Mouse (Mus musculus): ENCODE results near the gene Tns2. TPM values are rescaled to one million over a fixed set of nuclear protein-coding genes. Genes with fewer than 3 reads are reported as not detected.

Tns2 gene
- total RNA-seq, 4 experiments from 2014 or later: 22.4 to 26.9 (median 24.8) TPM

DNA sequence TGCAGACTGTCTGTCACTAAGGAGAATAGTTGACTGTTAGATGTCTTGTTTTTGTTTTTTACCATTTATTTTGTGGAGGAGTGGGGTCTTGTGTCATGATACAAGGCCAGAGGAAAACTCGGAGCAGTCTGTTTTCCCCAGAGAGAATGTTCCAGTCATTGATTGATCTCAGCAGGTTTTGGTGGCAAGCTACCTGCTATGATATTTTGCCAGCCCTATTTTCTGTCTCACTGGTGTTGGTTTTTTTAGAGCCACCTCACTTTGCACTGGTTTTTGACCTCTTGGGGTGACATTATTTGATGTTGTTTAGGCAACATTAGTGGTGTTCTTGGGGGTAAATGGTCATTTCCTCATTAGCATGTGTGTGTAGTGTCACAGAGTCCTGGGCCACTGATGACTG is 8.5 kb upstream of the Tns2 start:
- no peak for DNase-seq (ENCODE audit: low spot score in 2 of 2)

GRCm38 (mm10) chr15:102092222-102092621 is 8.0 kb upstream of the Tns2 start:
- no peak for DNase-seq (ENCODE audit: low spot score in 2 of 2)

DNA sequence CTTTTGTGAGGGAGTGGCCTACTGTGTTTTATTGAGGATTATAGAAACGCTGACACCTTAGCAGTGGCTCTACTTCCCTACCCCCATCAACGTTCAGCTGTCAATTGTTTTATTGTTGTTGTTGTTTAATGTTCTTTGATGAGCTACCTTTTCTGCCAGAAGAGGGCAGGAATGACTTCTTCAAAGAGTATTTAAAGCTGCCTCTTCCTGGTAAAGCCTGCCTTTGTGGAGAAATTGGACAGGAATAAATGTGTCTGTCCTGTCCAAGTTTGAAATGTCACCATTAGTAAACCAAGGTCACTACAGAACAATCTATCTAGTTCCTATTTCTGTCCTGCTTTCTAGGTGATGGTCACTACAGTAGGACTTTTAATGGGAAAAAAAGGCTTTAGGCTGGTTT is 6.1 kb upstream of the Tns2 start:
- DNase-seq (ENCODE audit: low spot score in 2 of 2): no peak

DNA sequence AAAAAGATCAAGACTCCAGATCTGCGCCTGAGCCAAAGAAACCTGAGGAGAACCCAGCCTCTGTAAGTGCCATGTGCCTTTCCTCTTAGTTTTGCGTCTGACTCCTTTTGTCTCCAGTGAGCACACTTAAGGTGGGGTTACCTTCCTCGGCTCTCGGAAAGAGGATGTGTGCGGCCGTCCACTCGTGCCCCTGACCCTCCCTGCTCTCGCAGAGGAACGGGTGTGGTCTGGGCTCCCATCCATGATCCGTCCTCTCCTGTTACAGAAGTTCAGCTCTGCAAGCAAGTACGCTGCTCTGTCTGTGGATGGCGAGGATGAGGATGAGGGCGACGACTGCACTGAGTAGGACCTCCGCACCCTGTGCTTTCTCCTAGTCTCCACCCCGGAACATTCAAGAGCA is 5.2 kb upstream of the Tns2 start:
- DNase-seq (ENCODE audit: low spot score in 2 of 2): no peak

GRCm38 (mm10) chr15:102097147-102097915 is 2.9 kb upstream of the Tns2 start:
- no peak for DNase-seq (ENCODE audit: low spot score in 2 of 2)

- no peak for DNase-seq (ENCODE audit: low spot score in 2 of 2)
These were observed 2.1 kb upstream of the Tns2 start for GRCm38 (mm10) chr15:102097991-102098555.

- no peak for DNase-seq (ENCODE audit: low spot score in 2 of 2)
These were observed 953 bp upstream of the Tns2 start for GRCm38 (mm10) chr15:102099260-102099659.

DNA sequence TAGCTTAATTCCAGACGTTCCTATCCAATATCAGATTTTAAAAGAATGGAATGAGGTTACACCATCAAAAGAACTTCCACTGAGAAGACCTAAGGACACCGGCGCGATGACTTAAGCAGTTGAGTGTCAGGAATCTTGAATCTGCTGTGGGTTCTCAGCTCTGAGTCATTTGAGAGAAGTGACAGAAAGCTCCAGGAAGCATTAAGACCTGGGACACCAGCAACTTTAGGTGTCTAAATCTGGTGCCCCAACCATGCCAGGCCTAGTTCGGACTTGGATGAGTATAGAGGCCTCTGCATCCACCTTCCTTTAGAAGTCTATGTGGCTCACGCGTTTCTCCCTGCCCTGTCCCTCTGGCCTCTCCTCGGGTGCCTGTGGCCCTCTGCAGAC is 447 bp upstream of the Tns2 start:
- no peak for DNase-seq (ENCODE audit: low spot score in 2 of 2)

GRCm38 (mm10) chr15:102100996-102101671 is 921 bp downstream of the Tns2 start:
- no peak for DNase-seq (ENCODE audit: low spot score in 2 of 2)

DNA sequence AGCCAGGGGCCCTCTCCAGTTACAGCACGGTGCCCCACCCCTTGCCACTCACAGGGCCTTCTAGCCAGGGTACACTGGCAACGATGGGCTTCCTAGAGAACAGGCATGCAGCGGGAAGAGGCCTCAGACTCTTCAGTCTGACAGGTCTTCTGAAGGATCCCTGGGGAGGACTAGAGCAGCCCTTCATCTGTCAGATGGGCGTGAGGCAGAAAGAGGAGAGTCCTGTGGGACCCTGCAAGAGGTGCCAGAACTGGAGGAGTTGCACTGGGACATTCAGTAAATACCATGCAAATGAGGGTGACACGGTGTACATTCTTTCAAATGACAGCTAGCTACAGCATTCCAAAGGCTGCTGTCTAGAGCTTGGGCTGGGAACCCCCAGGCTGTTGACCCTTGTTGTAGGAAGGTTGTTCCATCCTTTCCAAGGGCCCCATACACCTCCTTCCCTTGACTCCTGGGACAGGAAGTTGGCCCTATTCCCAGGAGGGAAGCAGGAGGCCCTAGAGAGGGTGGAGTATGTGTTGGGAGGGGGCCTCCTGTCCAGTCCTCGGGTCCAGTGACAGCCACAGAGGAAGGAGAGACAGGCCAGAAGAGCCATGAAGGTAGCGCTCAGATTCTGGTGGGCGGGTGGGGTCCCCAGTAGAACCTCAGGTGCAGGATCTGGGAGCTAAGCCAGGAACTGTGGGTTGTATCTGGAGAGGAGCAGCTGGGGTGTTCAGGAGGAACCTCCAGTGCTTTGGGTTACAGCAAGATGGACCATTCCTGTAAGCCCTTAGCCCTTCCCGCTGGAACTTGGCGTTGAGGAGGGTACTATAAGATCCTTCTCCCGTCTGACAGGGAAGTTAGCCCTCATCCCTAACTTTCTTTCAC is 1.7 kb downstream of the Tns2 start:
- no peak for DNase-seq (ENCODE audit: low spot score in 2 of 2)

DNA sequence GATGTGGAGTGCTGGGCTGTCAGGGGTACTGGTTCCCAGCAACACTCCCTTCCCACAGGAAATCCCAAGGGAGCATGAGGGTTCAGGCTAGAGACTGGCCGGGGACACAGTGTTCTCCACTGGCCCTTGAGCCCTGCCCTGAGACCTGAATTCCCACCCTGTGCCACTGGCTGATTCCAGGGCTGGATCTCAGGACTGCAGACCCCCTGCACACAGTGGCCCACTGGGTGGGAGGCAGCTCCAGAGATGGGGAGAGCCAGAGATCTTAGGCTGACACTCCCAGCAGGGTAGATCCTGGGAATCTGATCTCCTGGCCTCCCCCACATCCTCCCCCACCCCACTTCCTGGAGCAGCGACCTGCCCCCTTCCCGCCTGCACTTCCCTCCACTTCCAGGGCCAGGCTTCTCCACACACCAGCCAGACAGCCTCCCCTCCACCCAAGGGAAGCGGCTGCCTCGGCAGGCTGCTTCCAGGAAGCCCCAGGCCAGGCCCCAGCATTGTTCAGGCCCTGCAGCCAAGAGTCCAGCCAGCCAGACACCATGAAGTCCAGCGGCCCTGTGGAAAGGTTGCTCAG is 2.4 kb downstream of the Tns2 start:
- no peak for DNase-seq (ENCODE audit: low spot score in 2 of 2)

DNA sequence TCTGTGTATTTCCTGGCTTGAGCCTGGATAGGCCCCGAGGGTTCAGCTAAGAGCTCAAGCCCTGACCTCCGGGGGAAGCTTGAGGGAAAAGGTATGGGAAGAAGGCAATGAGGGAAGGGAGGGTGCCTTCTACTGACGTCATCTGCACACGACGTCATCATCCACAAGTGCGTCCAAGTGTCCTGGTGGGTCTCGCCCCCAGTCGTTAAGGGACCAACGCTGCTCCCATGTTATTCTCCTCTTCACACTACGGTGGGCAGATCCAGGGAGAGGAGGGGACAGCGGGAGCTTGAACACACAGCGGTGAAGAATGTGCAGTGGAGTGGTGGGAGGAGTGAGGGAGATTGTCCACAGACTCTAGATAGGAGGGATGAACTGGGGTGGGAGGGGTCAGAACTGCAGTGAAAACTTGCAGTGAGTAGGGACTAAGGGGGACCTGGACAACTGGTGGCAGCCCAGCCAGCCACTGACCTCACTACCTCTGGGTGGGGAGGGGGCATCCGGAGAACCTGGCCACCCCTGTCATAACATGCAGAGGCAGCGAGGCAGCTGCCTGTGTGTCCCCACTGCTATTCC is 3.2 kb downstream of the Tns2 start:
- DNase-seq (ENCODE audit: low spot score in 2 of 2): no peak

DNA sequence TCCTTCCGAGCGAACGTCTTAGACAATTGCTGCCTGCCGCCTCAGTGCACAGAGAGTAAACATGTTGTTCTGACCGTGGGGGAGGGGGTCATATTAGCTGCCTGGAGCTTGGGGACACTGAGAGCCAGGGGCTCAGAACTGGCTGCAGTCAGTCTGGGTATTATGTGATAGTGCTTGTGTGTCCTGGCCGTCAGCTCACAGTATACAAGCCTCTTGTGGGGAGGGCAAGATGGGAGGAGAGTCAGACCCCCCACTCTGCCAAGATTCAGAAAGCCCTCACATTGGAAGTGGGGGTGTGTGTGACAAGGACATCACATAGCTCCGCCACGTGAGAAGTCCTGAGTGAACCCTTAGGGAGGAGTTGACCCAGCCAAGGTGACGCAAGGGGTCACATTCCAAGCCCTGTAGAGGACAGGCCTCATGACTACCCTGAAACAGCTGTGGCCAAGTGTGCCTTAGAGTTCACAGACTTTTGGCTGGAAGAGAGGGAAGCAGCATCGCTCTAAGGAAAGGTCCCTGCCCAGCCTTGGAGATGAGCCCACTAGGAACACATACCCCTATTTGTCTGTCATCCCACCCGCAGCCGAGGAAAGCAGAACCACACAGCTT is 3.8 kb downstream of the Tns2 start:
- no peak for DNase-seq (ENCODE audit: low spot score in 2 of 2)

GRCm38 (mm10) chr15:102105360-102105759 is 5.1 kb downstream of the Tns2 start:
- DNase-seq (ENCODE audit: low spot score in 2 of 2): no peak

DNA sequence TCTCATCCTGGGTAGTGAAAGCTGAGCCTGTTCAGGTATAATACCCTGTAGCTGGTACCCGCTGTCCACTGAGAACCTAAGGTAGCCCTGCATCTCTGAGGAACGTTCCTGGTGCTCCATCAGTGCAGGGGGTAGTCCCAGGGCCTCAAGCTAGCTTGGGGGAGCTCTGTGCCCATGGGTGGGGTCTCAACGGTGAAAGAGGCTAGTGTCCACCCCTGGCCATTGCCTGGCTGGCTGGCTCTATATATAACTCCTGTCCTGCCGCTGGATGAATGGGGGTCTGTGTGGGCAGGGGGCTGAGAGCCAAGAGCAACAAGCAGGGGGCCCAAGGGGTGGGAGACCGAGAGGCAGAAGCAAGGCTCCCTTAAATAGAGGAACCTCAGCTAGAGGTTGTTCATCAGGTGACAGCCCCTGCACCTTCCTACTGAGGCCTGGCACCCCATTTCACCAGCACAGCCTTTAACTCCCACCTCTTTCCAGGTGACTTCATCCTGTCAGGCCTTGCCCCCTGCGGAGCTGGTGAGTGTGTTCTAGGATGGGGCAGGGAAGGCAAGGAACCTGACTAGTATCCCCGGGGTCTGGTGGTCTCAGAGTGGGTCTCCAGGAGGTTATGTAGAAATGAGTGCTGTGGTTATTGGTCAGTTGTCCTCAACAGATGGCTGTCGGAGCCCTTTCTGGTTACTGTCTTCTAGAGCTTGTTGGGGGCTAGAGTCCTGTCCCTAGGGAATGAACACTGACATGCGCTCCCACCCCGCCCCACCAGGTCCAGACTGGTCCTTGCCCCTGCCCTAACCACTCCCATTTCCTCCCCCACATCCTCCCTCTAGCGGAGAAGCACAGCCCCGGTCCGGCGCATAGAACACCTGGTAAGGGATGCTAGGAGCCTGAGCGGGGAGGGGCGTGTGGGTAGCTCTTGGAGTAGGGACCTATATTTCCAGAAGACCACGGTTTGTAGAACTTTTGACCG is 5.8 kb downstream of the Tns2 start:
- DNase-seq (ENCODE audit: low spot score in 2 of 2): no peak

DNA sequence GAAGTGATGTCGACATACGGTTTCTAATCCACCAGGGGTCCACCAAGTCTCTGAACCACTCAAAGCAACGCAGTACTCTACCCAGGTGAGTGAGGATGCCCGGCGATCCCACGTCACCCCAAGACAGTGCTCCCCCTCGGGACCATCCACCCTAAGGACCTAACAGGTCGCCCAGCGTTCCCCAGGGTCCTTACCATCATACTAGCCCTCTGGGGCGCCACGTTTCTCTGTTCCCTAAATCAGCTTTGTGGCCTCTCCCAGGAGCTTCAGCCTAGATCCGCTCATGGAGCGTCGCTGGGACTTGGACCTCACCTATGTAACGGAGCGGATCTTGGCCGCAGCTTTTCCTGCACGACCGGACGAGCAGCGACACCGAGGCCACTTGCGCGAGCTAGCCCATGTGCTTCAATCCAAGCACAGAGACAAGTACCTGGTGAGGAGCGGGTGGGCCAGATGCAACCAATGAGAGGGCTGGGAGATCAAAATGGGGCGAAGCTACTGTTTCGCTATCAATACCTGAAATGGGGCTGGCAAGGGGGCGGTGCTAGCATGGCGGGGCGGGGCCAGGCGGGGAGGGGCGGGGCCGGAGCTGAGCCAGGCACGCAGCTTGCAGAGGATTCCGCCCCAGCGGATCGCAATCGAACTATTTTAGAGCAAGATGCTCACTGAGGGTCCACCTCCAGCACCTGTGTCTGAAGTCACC is 6.7 kb downstream of the Tns2 start:
- no peak for DNase-seq (ENCODE audit: low spot score in 2 of 2)

DNA sequence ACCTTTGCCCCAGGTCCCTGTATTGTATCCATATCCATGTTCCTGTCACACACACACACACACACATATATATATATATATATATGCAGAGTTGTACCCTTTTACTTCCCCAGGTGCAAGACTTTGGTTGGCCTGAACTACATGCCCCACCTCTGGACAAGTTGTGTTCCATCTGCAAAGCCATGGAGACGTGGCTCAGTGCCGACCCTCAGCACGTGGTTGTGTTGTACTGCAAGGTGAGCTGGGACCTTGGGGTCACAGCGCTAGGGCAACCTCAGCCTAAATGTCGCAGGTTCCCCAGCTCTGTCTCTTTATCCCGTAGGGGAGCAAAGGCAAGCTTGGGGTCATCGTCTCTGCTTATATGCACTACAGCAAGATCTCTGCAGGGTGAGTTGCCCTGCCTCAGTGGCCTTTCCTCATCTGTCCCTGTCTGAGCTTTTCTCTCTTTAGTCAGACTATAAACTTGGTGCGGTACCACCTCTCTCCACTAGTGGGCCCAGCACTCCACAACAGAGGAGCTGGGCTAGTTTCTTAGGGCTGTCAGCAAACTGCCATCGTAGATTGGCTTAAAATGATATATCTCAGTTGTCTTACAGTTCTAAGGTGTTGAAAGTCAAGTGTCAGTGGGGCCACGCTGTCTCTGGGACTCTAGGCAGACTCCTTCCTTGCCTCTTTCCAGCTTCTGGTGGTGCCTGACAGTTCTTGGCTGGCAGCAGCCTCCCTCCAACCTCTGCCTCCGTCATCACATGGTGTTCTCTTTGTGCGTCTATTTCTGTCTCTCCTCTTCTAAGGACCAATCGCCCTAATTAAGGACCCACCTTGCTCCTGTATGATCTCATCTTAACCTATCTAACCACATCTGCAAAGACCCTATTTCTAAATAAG is 7.7 kb downstream of the Tns2 start:
- DNase-seq (ENCODE audit: low spot score in 2 of 2): peak in 1 of 2 experiments; percentile 79

Data from layer of hippocampus, adult 8-10 months (tissue).